Mouse (Mus musculus) kidney, embryonic 16.5 days (tissue): ENCODE results near the gene Mfsd6l. TPM values are rescaled to one million over a fixed set of nuclear protein-coding genes. Genes with fewer than 3 reads are reported as not detected.

ENCODE experiments used
- ATAC-seq: fragments of 200-750 bp; cut with Nextera tagmentation; 2 replicates; pipeline ENCODE4 v1.8.0; 2017; ENCODE audit warnings: moderate TSS enrichment; ENCODE audit not compliant: low FRiP score, low TSS enrichment
- H3K27ac ChIP-seq: fragments of 300-500 bp; sonication (generic); 2 replicates; pipeline ENCODE4 v1.5.1; 2014; ENCODE audit warnings: low read length
- H3K27me3 ChIP-seq: fragments of 300-500 bp; sonication (generic); 2 replicates; pipeline ENCODE4 v1.6.1; 2014; ENCODE audit warnings: low read length, control low read depth, mixed read lengths; ENCODE audit not compliant: insufficient read depth
- H3K36me3 ChIP-seq: fragments of 300-500 bp; sonication (generic); 2 replicates; pipeline ENCODE4 v1.6.1; 2014; ENCODE audit warnings: low read length, control low read depth, mixed read lengths; ENCODE audit not compliant: insufficient read depth
- H3K4me1 ChIP-seq: fragments of 300-500 bp; sonication (generic); 2 replicates; pipeline ENCODE4 v1.6.1; 2014; ENCODE audit warnings: low read length, control low read depth, mixed read lengths; ENCODE audit not compliant: insufficient read depth
- H3K4me2 ChIP-seq: fragments of 300-500 bp; sonication (generic); replicated peaks from 2 replicates; pipeline ENCODE4 v1.6.1; 2014; ENCODE audit warnings: low read depth, low read length
- H3K4me3 ChIP-seq: fragments of 300-500 bp; sonication (generic); 2 replicates; pipeline ENCODE4 v1.5.1; 2014; ENCODE audit warnings: mild to moderate bottlenecking, low read length
- H3K9ac ChIP-seq: fragments of 300-500 bp; sonication (generic); replicated peaks from 2 replicates; pipeline ENCODE4 v1.6.1; 2014; ENCODE audit warnings: low read length
- H3K9me3 ChIP-seq: fragments of 300-500 bp; sonication (generic); 2 replicates; pipeline ENCODE4 v1.6.1; 2016; ENCODE audit warnings: low read length, control low read depth
- WGBS: fragments of 180-500 bp; shearing (Covaris S2); extraction: QIAGEN DNeasy Blood & Tissue Kit; methylation state at CpG from one replicate; pipeline ENCODE4 v1.1.7; 2014; 5-methylcytosine and 5-hydroxymethylcytosine counted together
- polyA plus RNA-seq: library from polyadenylated mRNA; unstranded; fragments of >200 nt; fragmentation: Nextera tagmentation; extraction: Ambion mirVana; gene quantifications from 2 replicates; pipeline ENCODE4 v1.2.1, GENCODE M21; 2015

The Mfsd6l gene
- polyA plus RNA-seq, 1 experiment from 2014 or later = 2.9 TPM

DNA sequence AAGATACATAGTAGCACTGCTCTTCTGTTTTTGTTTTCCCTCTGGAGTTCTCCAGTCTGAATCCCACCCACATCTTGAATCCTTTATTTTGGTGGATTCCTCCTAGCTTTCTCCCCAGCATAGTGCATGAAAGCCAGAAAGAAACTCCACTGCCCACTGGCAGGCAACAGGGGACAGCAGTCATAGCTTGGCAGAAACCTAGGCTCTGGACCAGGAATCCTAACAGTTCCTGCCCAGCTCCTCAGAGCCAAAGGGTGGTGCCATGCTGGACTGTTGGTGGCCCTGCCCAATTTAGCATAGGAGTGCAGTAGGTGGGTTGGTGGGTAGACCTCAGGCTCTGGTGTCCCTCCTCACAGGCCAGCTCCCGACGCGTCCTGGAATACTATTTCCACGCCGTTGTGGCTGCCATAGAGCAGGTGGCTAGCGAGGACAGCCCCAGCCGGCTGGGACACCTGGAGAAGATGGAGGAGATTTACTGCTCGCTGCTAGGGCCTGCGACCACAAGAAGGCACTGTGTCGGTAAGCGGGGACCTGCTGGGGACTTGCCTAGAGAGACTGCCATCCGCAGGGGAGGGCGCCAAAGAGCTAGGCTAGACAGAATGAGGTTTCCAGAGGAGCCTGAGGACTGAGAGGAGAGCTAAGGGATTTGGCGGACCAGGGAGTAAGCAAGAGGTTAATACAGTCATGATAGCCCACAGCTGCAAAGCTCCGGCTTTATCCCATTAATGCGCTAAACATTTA lies 24.8 kb upstream of the Mfsd6l start:
- Histone ChIP-seq H3K9ac (no peak overlapping the region), H3K4me2 (no peak overlapping the region), H3K4me3 (no peak overlapping the region), H3K27me3 (no peaks in the 10 kb centered on the region), H3K36me3 (no peaks in the 10 kb centered on the region), H3K9me3 (no peaks in the 10 kb centered on the region), H3K4me1 (0 out of 2 replicates have a peak, but pooled peaks cover 3% of the 10 kb centered on the region), H3K27ac (no peak overlapping the region)
- ATAC-seq = peak; percentile 49
- WGBS = 19% methylated on average over 16 of the region's 16 CpGs

DNA sequence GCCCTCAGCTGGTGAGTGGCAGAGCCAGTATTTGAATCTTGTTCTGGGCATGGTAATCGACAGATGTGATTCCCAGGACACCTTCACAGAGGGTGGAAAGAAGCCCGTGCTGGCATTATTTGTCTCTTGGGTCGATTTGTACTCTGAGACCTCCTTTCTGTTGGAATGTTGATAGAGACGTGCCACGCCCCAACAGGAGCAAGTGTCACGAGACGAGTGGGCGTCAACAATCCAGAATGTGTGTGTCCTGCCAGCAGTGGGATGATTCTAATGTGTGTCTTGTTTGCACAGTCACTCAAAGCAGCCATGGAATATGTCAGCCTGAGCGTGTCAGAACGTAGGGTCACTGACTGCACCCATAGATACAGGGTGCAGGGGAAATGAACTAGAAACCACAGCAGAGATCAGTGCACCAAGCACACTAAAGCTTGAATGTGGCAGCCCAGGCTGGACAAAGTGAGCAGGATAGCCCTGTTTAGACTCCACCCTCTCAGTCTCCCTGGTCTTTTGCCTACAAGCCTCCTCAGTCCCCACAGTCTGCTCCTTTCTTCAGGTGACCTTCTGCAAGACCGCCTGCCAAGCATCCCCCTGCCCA lies 23.9 kb upstream of the Mfsd6l start:
- Histone ChIP-seq H3K4me3 (no peak overlapping the region), H3K27ac (no peak overlapping the region), H3K9me3 (no peaks in the 10 kb centered on the region), H3K27me3 (no peaks in the 10 kb centered on the region), H3K4me2 (no peak overlapping the region), H3K36me3 (no peaks in the 10 kb centered on the region), H3K4me1 (0 out of 2 replicates have a peak, but pooled peaks cover 3% of the 10 kb centered on the region), H3K9ac (no peak overlapping the region)
- no peak for ATAC-seq
- 75% methylated on average over 11 of the region's 11 CpGs for WGBS

DNA sequence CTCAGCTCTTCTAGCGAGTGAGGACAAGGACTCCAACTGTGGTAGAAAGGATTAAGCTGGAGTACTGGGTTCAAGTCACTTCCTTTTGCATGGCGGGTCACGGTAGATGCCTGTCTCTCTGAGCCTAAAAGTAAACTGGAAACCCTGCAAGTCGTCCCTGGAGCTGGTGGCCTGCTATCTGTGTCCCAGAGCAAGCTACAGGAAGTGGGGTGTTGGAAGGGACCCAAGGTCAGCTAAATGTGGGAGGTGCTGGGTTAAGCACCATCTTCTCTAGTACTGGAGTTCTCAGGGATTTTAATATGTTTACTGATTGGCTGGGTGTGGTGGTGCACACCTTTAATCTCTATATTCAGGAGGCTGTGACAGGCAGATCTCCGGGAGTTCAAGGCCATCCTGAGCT lies 23.2 kb upstream of the Mfsd6l start:
- Histone ChIP-seq H3K36me3 (no peaks in the 10 kb centered on the region), H3K4me2 (no peak overlapping the region), H3K4me1 (0 out of 2 replicates have a peak, but pooled peaks cover 3% of the 10 kb centered on the region), H3K27ac (no peak overlapping the region), H3K9me3 (no peaks in the 10 kb centered on the region), H3K4me3 (no peak overlapping the region), H3K27me3 (no peaks in the 10 kb centered on the region), H3K9ac (no peak overlapping the region)
- ATAC-seq = no peak
- 72% methylated on average over 5 of the region's 5 CpGs for WGBS

DNA sequence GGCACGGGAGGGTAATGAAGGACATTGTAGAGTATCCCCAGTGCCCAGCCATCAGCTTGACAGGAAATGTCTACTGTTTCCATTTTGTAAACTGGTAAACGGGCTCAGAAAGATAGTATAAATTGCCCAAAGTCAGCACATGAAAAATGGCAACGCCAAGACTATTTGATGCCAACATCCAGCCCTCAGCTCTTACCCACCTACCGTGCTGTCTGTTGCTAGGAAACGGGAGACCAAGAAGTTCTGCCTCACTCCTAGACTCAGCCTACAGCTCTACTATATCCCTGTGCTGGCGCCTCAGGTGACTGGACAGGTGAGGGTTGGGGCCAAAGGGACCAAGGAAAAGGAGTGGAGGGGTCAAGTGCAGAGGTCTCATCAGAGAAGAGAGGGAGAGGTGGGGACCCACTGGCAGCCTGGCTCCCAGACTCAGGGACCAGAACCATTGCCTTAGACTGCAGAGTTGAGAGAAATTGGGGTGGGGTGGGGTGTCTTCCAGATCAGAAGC lies 22.0 kb upstream of the Mfsd6l start:
- H3K27ac ChIP-seq = no peak overlapping the region
- ATAC-seq = no peak
- 89% methylated on average over 6 of the region's 6 CpGs for WGBS

DNA sequence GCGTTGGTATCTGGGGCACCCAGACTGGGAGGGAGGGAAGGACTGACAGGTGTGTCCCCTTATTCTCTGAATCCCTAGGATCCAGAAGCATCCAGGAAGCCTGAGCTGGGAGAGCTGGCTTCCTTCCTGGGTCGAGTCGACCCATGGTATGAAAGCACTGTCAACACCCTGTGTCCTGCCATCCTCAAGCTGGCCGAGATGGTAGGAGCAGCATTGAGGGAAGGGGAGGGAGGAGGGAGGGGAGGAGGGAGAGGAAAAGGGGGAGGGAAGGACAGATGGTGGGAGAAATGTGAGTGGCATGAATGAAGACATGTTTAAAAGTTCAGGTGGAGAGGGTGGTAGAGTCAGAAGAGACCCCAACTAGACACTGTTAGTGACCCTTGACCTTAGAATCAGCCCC lies 20.0 kb upstream of the Mfsd6l start:
- no peaks in the 10 kb centered on the region for H3K27me3 ChIP-seq
- H3K4me1 ChIP-seq = 0 out of 2 replicates have a peak, but pooled peaks cover 3% of the 10 kb centered on the region
- WGBS = 65% methylated on average over 4 of the region's 4 CpGs
- no peak for ATAC-seq
- no peaks in the 10 kb centered on the region for H3K36me3 ChIP-seq
- no peak overlapping the region for H3K27ac ChIP-seq
- H3K4me2 ChIP-seq = no peak overlapping the region
- no peak overlapping the region for H3K9ac ChIP-seq
- no peak overlapping the region for H3K4me3 ChIP-seq
- no peaks in the 10 kb centered on the region for H3K9me3 ChIP-seq

More for the DNA sequence above, 22.0 kb upstream of the Mfsd6l start:
- Histone ChIP-seq H3K9ac (no peak overlapping the region), H3K27me3 (no peaks in the 10 kb centered on the region), H3K36me3 (no peaks in the 10 kb centered on the region), H3K4me3 (no peak overlapping the region), H3K4me2 (no peak overlapping the region), H3K9me3 (no peaks in the 10 kb centered on the region), H3K4me1 (0 out of 2 replicates have a peak, but pooled peaks cover 3% of the 10 kb centered on the region)

DNA sequence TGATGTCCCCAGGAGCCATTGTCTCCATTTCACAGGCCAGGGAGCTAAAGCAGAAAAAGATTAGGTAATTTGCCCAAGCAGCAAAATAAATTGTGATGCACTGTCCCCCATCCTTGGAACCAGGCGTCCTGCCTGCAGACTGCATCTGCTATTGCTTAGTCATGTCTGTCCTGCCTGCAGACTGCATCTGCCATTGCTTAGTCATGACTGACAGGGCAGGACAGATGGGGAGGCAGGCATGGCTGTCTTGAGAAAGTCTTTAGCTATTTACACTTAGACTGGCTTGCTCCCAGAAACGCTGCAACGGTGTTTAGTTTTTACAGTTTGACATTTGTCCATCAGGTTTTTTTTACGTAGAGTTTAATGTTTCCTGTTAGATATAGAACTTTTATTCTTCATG lies 19.5 kb upstream of the Mfsd6l start:
- ATAC-seq = no peak
- no peaks in the 10 kb centered on the region for H3K36me3 ChIP-seq
- H3K27ac ChIP-seq = no peak overlapping the region
- 0 out of 2 replicates have a peak, but pooled peaks cover 3% of the 10 kb centered on the region for H3K4me1 ChIP-seq
- H3K4me2 ChIP-seq = no peak overlapping the region
- H3K9me3 ChIP-seq = no peaks in the 10 kb centered on the region
- H3K9ac ChIP-seq = no peak overlapping the region
- H3K27me3 ChIP-seq = no peaks in the 10 kb centered on the region
- no peak overlapping the region for H3K4me3 ChIP-seq
- WGBS = 46% methylated on average over 4 of the region's 4 CpGs

DNA sequence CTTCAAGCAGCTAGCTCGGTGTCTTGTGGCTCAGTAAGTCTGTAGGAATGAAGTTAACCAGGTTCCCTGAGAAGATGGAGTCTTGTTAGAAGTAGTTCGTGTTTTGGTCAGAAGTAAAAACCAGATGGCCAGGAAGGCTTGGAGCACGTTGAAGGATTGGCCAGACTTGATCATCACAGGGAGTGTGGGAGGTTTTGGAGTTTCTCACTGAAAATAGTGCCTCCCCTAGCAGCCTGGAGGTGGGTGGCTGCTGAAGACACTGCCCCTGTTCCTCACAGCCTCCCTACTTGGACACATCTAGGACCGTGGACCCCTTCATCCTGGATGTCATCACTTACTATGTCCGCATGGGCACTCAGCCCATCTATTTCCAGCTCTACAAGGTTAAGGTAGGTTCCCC lies 16.4 kb upstream of the Mfsd6l start:
- 69% methylated on average over 5 of the region's 5 CpGs for WGBS
- H3K4me3 ChIP-seq = no peak overlapping the region
- no peaks in the 10 kb centered on the region; the same call in 1 of the 2 replicates for H3K4me1 ChIP-seq
- H3K4me2 ChIP-seq = no peak overlapping the region
- H3K9me3 ChIP-seq = no peaks in the 10 kb centered on the region
- no peak overlapping the region for H3K9ac ChIP-seq
- ATAC-seq = no peak
- no peaks in the 10 kb centered on the region; the same call in 1 of the 2 replicates for H3K27me3 ChIP-seq
- H3K36me3 ChIP-seq = no peaks in the 10 kb centered on the region
- no peak overlapping the region for H3K27ac ChIP-seq

DNA sequence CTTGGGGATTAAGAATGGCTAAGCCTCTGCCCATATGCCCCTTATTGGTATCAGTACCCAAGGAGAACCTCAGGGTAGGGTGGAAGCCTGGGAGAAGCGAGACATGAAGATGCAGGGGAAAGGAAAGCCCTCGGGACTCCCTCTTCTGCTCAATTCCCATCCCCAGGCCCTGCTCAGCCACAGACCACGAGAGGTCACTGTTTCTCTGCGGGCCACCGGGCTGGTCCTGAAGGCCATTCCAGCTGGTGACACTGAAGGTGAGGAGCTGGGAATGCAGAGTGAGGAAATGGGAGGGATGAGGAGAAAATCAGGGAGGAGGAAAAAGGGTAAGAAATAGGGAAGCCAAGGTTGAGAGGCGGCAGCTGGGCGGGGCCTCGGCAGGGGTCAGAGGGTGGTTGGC lies 11.4 kb upstream of the Mfsd6l start:
- Histone ChIP-seq H3K4me2 (no peak overlapping the region), H3K9ac (no peak overlapping the region), H3K4me3 (no peak overlapping the region), H3K27me3 (no peaks in the 10 kb centered on the region; the same call in 1 of the 2 replicates), H3K27ac (no peak overlapping the region), H3K4me1 (peaks cover 4% of the 10 kb centered on the region; the same call in 1 of the 2 replicates), H3K36me3 (no peaks in the 10 kb centered on the region), H3K9me3 (no peaks in the 10 kb centered on the region)
- ATAC-seq = 0 out of 2 replicates have a peak, but pooled peaks have one; percentile 42
- WGBS = 6% methylated on average over 8 of the region's 8 CpGs

DNA sequence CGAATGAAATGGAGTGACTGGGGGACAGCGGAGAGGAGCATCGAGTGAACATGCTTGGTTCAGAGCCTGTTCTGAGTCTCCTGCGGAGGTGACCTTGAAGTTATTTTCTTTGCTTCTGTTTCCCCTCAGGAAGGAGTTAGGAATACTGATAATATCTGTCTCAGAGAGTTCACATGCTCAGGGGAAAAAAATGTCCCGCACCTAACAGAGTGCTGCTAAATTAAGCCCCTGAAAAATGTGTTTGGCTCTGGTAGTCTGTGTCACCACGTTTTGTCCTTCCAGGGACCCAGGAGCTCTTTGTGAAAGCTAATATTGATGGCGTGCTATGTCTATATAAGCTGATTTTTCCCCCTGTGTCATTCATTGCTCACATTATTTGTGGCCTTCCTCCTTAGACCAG lies 10.8 kb upstream of the Mfsd6l start:
- H3K9ac ChIP-seq = no peak overlapping the region
- peaks cover 4% of the 10 kb centered on the region; the same call in 1 of the 2 replicates for H3K4me1 ChIP-seq
- H3K27ac ChIP-seq = no peak overlapping the region
- H3K4me2 ChIP-seq = no peak overlapping the region
- 51% methylated on average over 7 of the region's 7 CpGs for WGBS
- no peaks in the 10 kb centered on the region; the same call in 1 of the 2 replicates for H3K27me3 ChIP-seq
- ATAC-seq = no peak
- H3K4me3 ChIP-seq = no peak overlapping the region
- no peaks in the 10 kb centered on the region for H3K9me3 ChIP-seq
- no peaks in the 10 kb centered on the region for H3K36me3 ChIP-seq
